Mouse (Mus musculus) left cerebral cortex, postnatal 10 days (tissue): ENCODE data around the gene Slc36a2. TPM values are rescaled to one million over a fixed set of nuclear protein-coding genes. Genes with fewer than 3 reads are reported as not detected.

Experiments
- DNase-seq, 2 experiments: peaks; one replicate each; pipeline ENCODE4 v3.0.0; 2021 to 2022; ENCODE audit warnings: low spot score in 2 of 2, mixed read lengths in 1 of 2; ENCODE audit errors: extremely low spot score in 1 of 2
- intact Hi-C: fragments of 180-260 bp; cut with DNase I; formaldehyde crosslinking; loops from one replicate; pipeline ENCODE4 v1.15.1; 2025
- total RNA-seq, 2 experiments: library from RNA; stranded (reverse); gene quantifications; 2 replicates each; pipeline ENCODE4 v1.2.3; 2021

The Slc36a2 gene
- total RNA-seq, 2 experiments from 2014 or later, result 0.17 to 0.63 TPM

DNA sequence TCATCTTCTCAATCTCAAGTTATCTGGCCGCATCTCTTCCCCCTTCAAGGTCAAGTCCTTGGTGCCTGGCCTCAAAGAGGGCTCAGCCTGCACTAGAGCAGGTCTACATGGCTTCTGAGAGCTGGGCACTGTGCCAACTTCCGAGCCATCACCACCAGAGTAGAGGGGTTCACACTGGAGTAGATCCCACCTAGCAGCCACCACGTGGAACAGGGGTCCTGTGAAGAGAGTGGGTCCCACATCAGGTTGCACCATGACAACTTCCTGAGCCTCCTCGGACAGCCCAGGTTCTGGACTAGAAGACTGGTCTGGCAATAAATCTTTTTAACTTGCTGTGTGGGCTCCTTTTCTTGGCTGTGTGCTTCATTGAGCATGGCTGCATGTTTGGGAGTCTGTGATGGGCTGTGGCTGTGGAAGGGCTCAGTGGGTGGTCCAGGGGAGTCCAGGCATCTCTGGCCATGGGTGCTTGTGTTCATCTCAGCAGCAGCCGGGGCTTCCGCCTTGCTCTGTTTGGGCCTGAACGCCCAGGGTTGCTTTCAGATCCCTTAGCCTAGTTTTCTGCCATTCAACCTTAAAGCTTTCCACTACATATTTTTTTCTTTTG is 74.2 kb downstream of the Slc36a2 start:
- DNase-seq, result no peak
- intact Hi-C loops, result no loop called here

DNA sequence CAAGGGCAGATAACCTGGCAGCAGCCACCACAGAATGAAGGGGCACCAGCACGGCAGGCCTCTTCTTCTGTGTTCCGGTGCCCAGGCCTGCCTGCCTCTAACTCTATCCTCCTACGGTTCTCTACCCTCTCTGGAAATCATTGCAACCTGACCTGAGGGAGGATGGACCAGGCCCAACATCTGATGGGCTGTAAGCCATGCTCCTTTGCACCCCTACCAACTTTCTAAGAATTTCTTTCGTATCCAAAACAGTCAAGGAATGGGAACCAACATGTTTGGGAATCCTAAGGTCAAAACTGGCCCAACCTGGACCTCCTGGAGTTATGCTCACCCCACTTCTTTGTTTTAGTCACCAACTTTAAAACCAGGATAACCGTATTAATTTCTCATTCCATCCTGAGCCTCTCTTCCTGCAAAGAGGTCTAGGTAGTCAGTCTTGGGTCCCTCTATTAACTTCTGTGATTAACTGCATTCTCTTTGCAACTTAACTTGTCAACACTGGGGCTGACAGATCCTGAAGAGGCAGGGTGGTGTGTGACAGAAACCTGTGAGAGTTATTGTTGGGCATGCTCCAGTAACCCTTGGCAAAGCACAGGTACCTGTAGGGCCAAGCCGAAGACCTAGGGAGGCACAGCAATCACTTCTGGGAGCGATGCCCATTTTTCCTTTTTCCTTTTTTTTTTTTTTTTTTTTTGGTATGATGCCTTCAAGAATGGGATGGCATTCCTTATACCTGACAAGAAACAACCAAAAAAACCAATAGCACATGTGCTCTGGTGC is 75.2 kb downstream of the Slc36a2 start:
- intact Hi-C loops, result no loop called here
- no peak for DNase-seq

Other genes with a start within 250 kb of the Slc36a2 start
- gene Tnip1, start 222.2 kb downstream of the Slc36a2 start, total RNA-seq, result 10 to 100 TPM; 28.2 to 31.0 TPM
- 10 to 100 TPM; 82.6 to 85.7 TPM for gene Anxa6, start 151.6 kb downstream of the Slc36a2 start, total RNA-seq
- under 1 TPM; 0.36 to 0.56 TPM for gene Ccdc69, start 106.9 kb downstream of the Slc36a2 start, total RNA-seq
- gene Gm2a, start 87.0 kb downstream of the Slc36a2 start, total RNA-seq, result 10 to 100 TPM; 43.8 to 45.2 TPM
- not detected for gene Slc36a3, start 33.4 kb downstream of the Slc36a2 start, total RNA-seq
- 10 to 100 TPM; 58.5 to 59.0 TPM for gene Slc36a1, start 19.3 kb upstream of the Slc36a2 start, total RNA-seq
- under 1 TPM; 0.32 to 0.63 TPM for gene Fat2, start 151.5 kb upstream of the Slc36a2 start, total RNA-seq
- gene Sparc, start 238.1 kb upstream of the Slc36a2 start, total RNA-seq, result 100 to 1,000 TPM; 309 to 333 TPM